Mouse (Mus musculus) embryonic facial prominence, embryonic 11.5 days (tissue): Measurements from ENCODE around the gene Zfp358. TPM values are rescaled to one million over a fixed set of nuclear protein-coding genes. Genes with fewer than 3 reads are reported as not detected.

Source experiments
- ATAC-seq: fragments of 200-750 bp; cut with Nextera tagmentation; replicated peaks from 2 replicates; pipeline ENCODE4 v1.8.0; 2017; ENCODE audit warnings: low read depth; ENCODE audit not compliant: insufficient number of reproducible peaks, low FRiP score, low TSS enrichment
- DNase-seq: peaks from one replicate; pipeline ENCODE4 v3.0.0-alpha.2; 2015; ENCODE audit warnings: low spot score
- H3K27ac ChIP-seq: fragments of 300-500 bp; sonication (generic); replicated peaks from 2 replicates; pipeline ENCODE4 v1.5.1; 2014; ENCODE audit warnings: mild to moderate bottlenecking, low read depth, low read length, control low read depth
- H3K27me3 ChIP-seq: fragments of 300-500 bp; sonication (generic); 2 replicates; pipeline ENCODE4 v1.6.1; 2014; ENCODE audit warnings: mild to moderate bottlenecking, low read length, moderate library complexity, mixed read lengths; ENCODE audit not compliant: control insufficient read depth, insufficient read depth
- H3K36me3 ChIP-seq: fragments of 300-500 bp; sonication (generic); replicated peaks from 2 replicates; pipeline ENCODE4 v1.6.1; 2014; ENCODE audit warnings: low read depth, mild to moderate bottlenecking, low read length, moderate library complexity, mixed read lengths; ENCODE audit not compliant: control insufficient read depth, insufficient read depth
- H3K4me1 ChIP-seq: fragments of 300-500 bp; sonication (generic); 2 replicates; pipeline ENCODE4 v1.6.1; 2014; ENCODE audit warnings: low read length, mixed read lengths; ENCODE audit not compliant: control insufficient read depth, insufficient read depth
- H3K4me2 ChIP-seq: fragments of 300-500 bp; sonication (generic); 2 replicates; pipeline ENCODE4 v1.6.1; 2014; ENCODE audit warnings: low read depth, mild to moderate bottlenecking, control low read depth, low read length, moderate library complexity
- H3K4me3 ChIP-seq: fragments of 300-500 bp; sonication (generic); 2 replicates; pipeline ENCODE4 v1.5.1; 2014; ENCODE audit warnings: low read depth, low read length, control low read depth
- H3K9ac ChIP-seq: fragments of 300-500 bp; sonication (generic); replicated peaks from 2 replicates; pipeline ENCODE4 v1.6.1; 2014; ENCODE audit warnings: mild to moderate bottlenecking, control low read depth, low read length
- H3K9me3 ChIP-seq: fragments of 300-500 bp; sonication (generic); replicated peaks from 2 replicates; pipeline ENCODE4 v1.6.1; 2016; ENCODE audit warnings: mild to moderate bottlenecking, low read length, inconsistent platforms, mixed read lengths; ENCODE audit not compliant: control insufficient read depth
- WGBS: fragments of 180-500 bp; shearing (Covaris S2); extraction: QIAGEN DNeasy Blood & Tissue Kit; methylation state at CpG from one replicate; pipeline ENCODE4 v1.1.7; 2014; 5-methylcytosine and 5-hydroxymethylcytosine counted together
- polyA plus RNA-seq: library from polyadenylated mRNA; unstranded; fragments of >200 nt; fragmentation: Nextera tagmentation; extraction: Ambion mirVana; gene quantifications from 2 replicates; pipeline ENCODE4 v1.2.1, GENCODE M21; 2014

Gene Zfp358
- polyA plus RNA-seq, 1 experiment from 2014 or later, result 29.0 TPM

GRCm38 (mm10) chr8:3546511-3546910 lies 53.6 kb downstream of the Zfp358 start:
- Histone ChIP-seq H3K4me3 (no peak overlapping the region), H3K36me3 (no peaks in the 10 kb centered on the region), H3K27me3 (no peaks in the 10 kb centered on the region), H3K27ac (no peak overlapping the region), H3K9me3 (no peaks in the 10 kb centered on the region), H3K4me2 (no peak overlapping the region), H3K9ac (no peak overlapping the region), H3K4me1 (no peaks in the 10 kb centered on the region)
- no peak for DNase-seq
- 89% methylated on average over 2 of the region's 2 CpGs for WGBS
- no peak for ATAC-seq

Other genes with a start within 250 kb of the Zfp358 start
- gene Insr, start 213.5 kb upstream of the Zfp358 start, polyA plus RNA-seq, result 26.3 and 31.0 TPM in 2 replicates
- not detected in 2 replicates for gene A430078G23Rik, start 139.7 kb upstream of the Zfp358 start, polyA plus RNA-seq
- 7.2 and 8.8 TPM in 2 replicates for gene Arhgef18, start 100.1 kb upstream of the Zfp358 start, polyA plus RNA-seq
- gene Pex11g, start 25.5 kb upstream of the Zfp358 start, polyA plus RNA-seq, result 2.1 TPM in 2 replicates
- 0.14 TPM in 1 of 2 replicates, not detected in the other for gene Tex45, start 22.3 kb upstream of the Zfp358 start, polyA plus RNA-seq
- gene Mcoln1, start 7.3 kb downstream of the Zfp358 start, polyA plus RNA-seq, result 43.1 and 43.6 TPM in 2 replicates
- 13.6 and 17.5 TPM in 2 replicates for gene Pnpla6, start 22.2 kb downstream of the Zfp358 start, polyA plus RNA-seq
- 2.5 and 5.4 TPM in 2 replicates for gene C330021F23Rik, start 74.9 kb downstream of the Zfp358 start, polyA plus RNA-seq
- gene Camsap3, start 94.2 kb downstream of the Zfp358 start, polyA plus RNA-seq, result 5.1 and 8.9 TPM in 2 replicates
- 61.4 and 61.6 TPM in 2 replicates for gene Xab2, start 128.2 kb downstream of the Zfp358 start, polyA plus RNA-seq
- 73.5 and 84.1 TPM in 2 replicates for gene Pet100, start 128.4 kb downstream of the Zfp358 start, polyA plus RNA-seq
- 1.5 and 2.2 TPM in 2 replicates for gene Pcp2, start 132.4 kb downstream of the Zfp358 start, polyA plus RNA-seq
- 24.9 and 26.5 TPM in 2 replicates for gene Stxbp2, start 137.8 kb downstream of the Zfp358 start, polyA plus RNA-seq
- 0.42 TPM in 1 of 2 replicates, not detected in the other for gene Retn, start 162.6 kb downstream of the Zfp358 start, polyA plus RNA-seq
- gene Mcemp1, start 172.6 kb downstream of the Zfp358 start, polyA plus RNA-seq, result 0.28 TPM in 1 of 2 replicates, not detected in the other
- 7.8 and 10.8 TPM in 2 replicates for gene Fcor, start 179.2 kb downstream of the Zfp358 start, polyA plus RNA-seq
- gene Trappc5, start 183.2 kb downstream of the Zfp358 start, polyA plus RNA-seq, result 36.8 and 38.6 TPM in 2 replicates
- gene Fcer2a, start 201.0 kb downstream of the Zfp358 start, polyA plus RNA-seq, result 0.25 and 0.36 TPM in 2 replicates
- gene Clec4g, start 227.5 kb downstream of the Zfp358 start, polyA plus RNA-seq, result 0.28 TPM in 2 replicates